Mouse (Mus musculus): ENCODE data around the gene Pphln1.

DNA sequence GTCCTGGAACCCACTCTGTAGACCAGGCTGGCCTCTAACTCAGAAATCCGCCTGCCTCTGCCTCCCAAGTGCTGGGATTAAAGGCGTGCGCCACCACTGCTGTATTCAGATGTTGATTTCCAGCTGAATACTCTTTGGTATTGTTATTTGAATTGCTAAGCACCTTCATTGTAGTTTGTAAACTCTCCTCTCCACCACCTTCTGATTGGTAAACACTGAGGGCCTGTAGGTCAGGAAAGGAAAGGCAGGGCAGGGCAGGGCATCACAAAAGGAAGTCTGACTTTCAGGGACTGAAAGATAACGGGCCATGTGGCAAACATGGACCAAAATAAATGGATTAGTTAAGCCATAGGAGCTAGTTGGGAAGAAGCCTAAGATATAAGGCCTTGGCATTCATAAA lies 91.4 kb downstream of the Pphln1 start:
- TF ChIP-seq POLR2A (IDR thresholded peaks at IDR 0.05; ENCODE audit: control insufficient read depth, extremely low read depth, insufficient read depth, low read length, poor library complexity) (no peak), CTCF (IDR thresholded peaks at IDR 0.05; ENCODE audit: borderline replicate concordance, control insufficient read depth, extremely low read depth, insufficient read depth, low read length, poor library complexity) (no peak)
